10 mouse cellular contexts compared by ENCODE assay signal in genomic region chr8:11315179-11315943, GRCm38 (mm10). TPM values are rescaled to one million over a fixed set of nuclear protein-coding genes. Genes with fewer than 3 reads are reported as not detected.
DNase-seq lines count a peak whose midpoint lies in the region; ATAC-seq and TF ChIP-seq lines count a peak whose summit lies in the region.
"Had no signal": no experiment of that assay in that cellular context is flagged by ENCODE, and none has a peak within 500 bp of the region (broad histone marks: within the 10 kb centered on the region; RNA-seq: fewer than 3 reads in every experiment).

No protein-coding gene starts in this region.

- no peak for TF ChIP-seq EP300 in lung, postnatal 0 days (IDR thresholded peaks at IDR 0.05)

- TF ChIP-seq CTCF in lung, postnatal 0 days (IDR thresholded peaks at IDR 0.05) = no peak

- ATAC-seq in heart, embryonic 14.5 days (ENCODE audit: insufficient number of reproducible peaks, insufficient read depth, low FRiP score, low read depth) = no peak
- ATAC-seq in lung, postnatal 0 days = no peak
- ATAC-seq in hindbrain, embryonic 14.5 days (ENCODE audit: low FRiP score) = no peak
- ATAC-seq in stomach, embryonic 15.5 days (ENCODE audit: insufficient read depth, low FRiP score, low read depth) = no peak
- ATAC-seq: forebrain, embryonic 15.5 days had no signal

- H3K4me2 ChIP-seq in heart, embryonic 14.5 days (ENCODE audit: low read length) = peak overlapping the region; percentile 88
- peak overlapping the region; percentile 87 for H3K4me2 ChIP-seq in lung, postnatal 0 days (replicated peaks; ENCODE audit: low read depth, low read length)
- H3K4me2 ChIP-seq in hindbrain, embryonic 14.5 days (replicated peaks) = peak overlapping the region; percentile 97
- H3K4me2 ChIP-seq in stomach, embryonic 15.5 days = peak overlapping the region; percentile 6
- H3K4me2 ChIP-seq: forebrain, embryonic 15.5 days had no signal

- intact Hi-C loops in heart, postnatal 25 days (cut with DNase I) = loop anchor here (2.0 to 10.0 kb wide), 3 partner anchors 35 to 239 kb away; partner anchors contain the start of genes Cars2 and Ing1

- peaks cover 26 to 49% of the 10 kb centered on the region in 2 experiments for H3K4me1 ChIP-seq in heart, embryonic 14.5 days (ENCODE audit: control insufficient read depth in 2 of 2, insufficient read depth in 2 of 2, low read length in 2 of 2)
- H3K4me1 ChIP-seq in lung, postnatal 0 days (ENCODE audit: insufficient read depth, low read depth, low read length) = peaks cover 29% of the 10 kb centered on the region; the same call in 1 of the 2 replicates
- H3K4me1 ChIP-seq in hindbrain, embryonic 14.5 days (replicated peaks; ENCODE audit: control insufficient read depth, insufficient read depth, low read length) = peaks cover 11% of the 10 kb centered on the region
- peaks cover 13% of the 10 kb centered on the region for H3K4me1 ChIP-seq in stomach, embryonic 15.5 days

- H3K9me3 ChIP-seq in heart, embryonic 14.5 days (ENCODE audit: control insufficient read depth, low read length) = no peaks in the 10 kb centered on the region
- no peaks in the 10 kb centered on the region for H3K9me3 ChIP-seq in lung, postnatal 0 days (ENCODE audit: low read length)
- H3K9me3 ChIP-seq in hindbrain, embryonic 14.5 days (ENCODE audit: control insufficient read depth, low read length) = no peaks in the 10 kb centered on the region
- no peaks in the 10 kb centered on the region for H3K9me3 ChIP-seq in stomach, embryonic 15.5 days
- H3K9me3 ChIP-seq: forebrain, embryonic 15.5 days; neural tube, embryonic 12.5 days had no signal

- no peak overlapping the region; a peak in 1 of 4 replicates for H3K27ac ChIP-seq in heart, embryonic 14.5 days (replicated peaks in 1 of 2; ENCODE audit: control insufficient read depth in 1 of 2, insufficient read depth in 1 of 2, low read depth in 2 of 2, low read length in 2 of 2)
- peak overlapping the region; percentile 0; the same call in 1 of the 2 replicates for H3K27ac ChIP-seq in lung, postnatal 0 days (ENCODE audit: low read length)
- no peak overlapping the region for H3K27ac ChIP-seq in hindbrain, embryonic 14.5 days
- H3K27ac ChIP-seq in stomach, embryonic 15.5 days = no peak overlapping the region
- H3K27ac ChIP-seq: forebrain, embryonic 15.5 days; neural tube, embryonic 12.5 days had no signal

- WGBS in heart, embryonic 14.5 days = 58% methylated on average over 16 of the region's 16 CpGs
- WGBS in lung, postnatal 0 days = 59% methylated on average over 16 of the region's 16 CpGs
- 69% methylated on average over 16 of the region's 16 CpGs for WGBS in hindbrain, embryonic 14.5 days
- 74% methylated on average over 16 of the region's 16 CpGs for WGBS in stomach, embryonic 15.5 days

- H3K27me3 ChIP-seq in heart, embryonic 14.5 days (ENCODE audit: control insufficient read depth, insufficient read depth, low read length) = no peaks in the 10 kb centered on the region
- no peaks in the 10 kb centered on the region for H3K27me3 ChIP-seq in lung, postnatal 0 days (replicated peaks; ENCODE audit: insufficient read depth, low read length)
- H3K27me3 ChIP-seq in hindbrain, embryonic 14.5 days (ENCODE audit: control insufficient read depth, insufficient read depth, low read length) = peaks cover 56% of the 10 kb centered on the region
- no peaks in the 10 kb centered on the region for H3K27me3 ChIP-seq in stomach, embryonic 15.5 days (replicated peaks)

- H3K9ac ChIP-seq in heart, embryonic 14.5 days (ENCODE audit: low read length) = peak overlapping the region; percentile 97
- H3K9ac ChIP-seq in lung, postnatal 0 days (replicated peaks; ENCODE audit: low read depth) = no peak overlapping the region
- no peak overlapping the region for H3K9ac ChIP-seq in hindbrain, embryonic 14.5 days
- H3K9ac ChIP-seq in stomach, embryonic 15.5 days = no peak overlapping the region
- H3K9ac ChIP-seq: forebrain, embryonic 15.5 days; neural tube, embryonic 12.5 days had no signal

- peaks cover 32% of the 10 kb centered on the region for H3K36me3 ChIP-seq in heart, embryonic 14.5 days (ENCODE audit: control insufficient read depth, insufficient read depth, low read length)
- H3K36me3 ChIP-seq in lung, postnatal 0 days (ENCODE audit: insufficient read depth, low read length) = peaks cover 9% of the 10 kb centered on the region
- H3K36me3 ChIP-seq in hindbrain, embryonic 14.5 days (replicated peaks; ENCODE audit: control insufficient read depth, insufficient read depth) = no peaks in the 10 kb centered on the region
- H3K36me3 ChIP-seq in stomach, embryonic 15.5 days = no peaks in the 10 kb centered on the region
- H3K36me3 ChIP-seq: forebrain, embryonic 15.5 days; neural tube, embryonic 12.5 days had no signal

- H3K4me3 ChIP-seq in heart, embryonic 14.5 days (ENCODE audit: control insufficient read depth in 1 of 2, insufficient read depth in 1 of 2, low read depth in 1 of 2, low read length in 2 of 2) = peak overlapping the region; percentile 11 to 90; a peak in 3 of 4 replicates
- H3K4me3 ChIP-seq in lung, postnatal 0 days (ENCODE audit: low read depth, low read length) = peak overlapping the region; percentile 90; the same call in 1 of the 2 replicates
- no peak overlapping the region for H3K4me3 ChIP-seq in hindbrain, embryonic 14.5 days (replicated peaks; ENCODE audit: low read length)
- no peak overlapping the region for H3K4me3 ChIP-seq in stomach, embryonic 15.5 days (replicated peaks)
- H3K4me3 ChIP-seq: forebrain, embryonic 15.5 days; neural tube, embryonic 12.5 days had no signal

- DNase-seq in heart, postnatal 25 days (ENCODE audit: low spot score) = no peak
- DNase-seq in lung, postnatal 0 days (ENCODE audit: low spot score) = no peak
- no peak for DNase-seq in lung, postnatal 4 days
- no peak for DNase-seq in hindbrain, embryonic 14.5 days (ENCODE audit: low spot score)
- DNase-seq in right cerebral cortex, postnatal 36 days (ENCODE audit: low spot score in 2 of 2) = no peak
- no peak for DNase-seq in right cerebral cortex, adult 2 months (ENCODE audit: low spot score in 2 of 2)

RNA-seq across cellular contexts. Expression of gene Col4a1, which starts 2.7 kb away (rescaled TPM):
- polyA plus RNA-seq in heart, embryonic 14.5 days (2014; fragmentation: Nextera tagmentation; extraction: Ambion mirVana) = 250 and 253 TPM in 2 replicates
- 100 to 1,000 TPM; 537 to 622 TPM for total RNA-seq in heart, postnatal 25 days (2021)
- 346 and 376 TPM in 2 replicates for polyA plus RNA-seq in lung, postnatal 0 days (2015; fragmentation: Nextera tagmentation; extraction: Ambion mirVana)
- 121 and 135 TPM in 2 replicates for polyA plus RNA-seq in hindbrain, embryonic 14.5 days (2014; fragmentation: Nextera tagmentation; extraction: Ambion mirVana)
- 191 and 208 TPM in 2 replicates for polyA plus RNA-seq in stomach, embryonic 15.5 days (2015; fragmentation: Nextera tagmentation; extraction: Ambion mirVana)

RNA-seq across cellular contexts. Expression of gene Col4a2, which starts 2.8 kb away (rescaled TPM):
- 77.7 and 80.3 TPM in 2 replicates for polyA plus RNA-seq in heart, embryonic 14.5 days (2014; fragmentation: Nextera tagmentation; extraction: Ambion mirVana)
- total RNA-seq in heart, postnatal 25 days (2021) = 100 to 1,000 TPM; 292 to 338 TPM
- 183 and 189 TPM in 2 replicates for polyA plus RNA-seq in lung, postnatal 0 days (2015; fragmentation: Nextera tagmentation; extraction: Ambion mirVana)
- polyA plus RNA-seq in hindbrain, embryonic 14.5 days (2014; fragmentation: Nextera tagmentation; extraction: Ambion mirVana) = 41.6 and 46.4 TPM in 2 replicates
- polyA plus RNA-seq in stomach, embryonic 15.5 days (2015; fragmentation: Nextera tagmentation; extraction: Ambion mirVana) = 72.1 and 81.2 TPM in 2 replicates

Comparison
In these comparisons a context has a peak if more than half of its experiments do, and no peak if none do; other contexts are left out.
1. H3K4me2 ChIP-seq: peak in every context shown above with its lines; median percentile 97 in hindbrain, embryonic 14.5 days; 88 in heart, embryonic 14.5 days; 87 in lung, postnatal 0 days; 6 in stomach, embryonic 15.5 days.
2. H3K4me3 ChIP-seq: peak in heart, embryonic 14.5 days (2 of 2) and lung, postnatal 0 days (single experiment); none in hindbrain, embryonic 14.5 days (single experiment) and stomach, embryonic 15.5 days (single experiment).